Mouse (Mus musculus): ENCODE measurements around the gene Kcnn4. TPM values are rescaled to one million over a fixed set of nuclear protein-coding genes. Genes with fewer than 3 reads are reported as not detected.

Kcnn4 gene
- polyA plus RNA-seq, 1 experiment from 2014 or later: 2.9 TPM

- Histone ChIP-seq H3K27me3 (no peaks in the 10 kb centered on the region), H3K4me3 (no peak overlapping the region), H3K9me3 (no peaks in the 10 kb centered on the region), H3K27ac (replicated peaks) (no peak overlapping the region), H3K4me1 (replicated peaks) (peaks cover 6% of the 10 kb centered on the region), H3K9ac (no peak overlapping the region), H3K4me2 (no peak overlapping the region), H3K36me3 (no peaks in the 10 kb centered on the region)
- no peak for ATAC-seq (ENCODE audit: low FRiP score, low read depth)
- WGBS: 93% methylated on average over 7 of the region's 7 CpGs
Observed at GRCm38 (mm10) chr7:24368946-24369345, 1.1 kb upstream of the Kcnn4 start.

GRCm38 (mm10) chr7:24371012-24371808 lies 1.1 kb downstream of the Kcnn4 start:
- Histone ChIP-seq H3K9ac (no peak overlapping the region), H3K4me2 (no peak overlapping the region), H3K36me3 (no peaks in the 10 kb centered on the region), H3K27me3 (no peaks in the 10 kb centered on the region), H3K4me1 (replicated peaks) (peaks cover 6% of the 10 kb centered on the region), H3K27ac (replicated peaks) (no peak overlapping the region), H3K4me3 (no peak overlapping the region), H3K9me3 (no peaks in the 10 kb centered on the region)
- no peak for ATAC-seq (ENCODE audit: low FRiP score, low read depth)
- WGBS: 86% methylated on average over 6 of the region's 7 CpGs

DNA sequence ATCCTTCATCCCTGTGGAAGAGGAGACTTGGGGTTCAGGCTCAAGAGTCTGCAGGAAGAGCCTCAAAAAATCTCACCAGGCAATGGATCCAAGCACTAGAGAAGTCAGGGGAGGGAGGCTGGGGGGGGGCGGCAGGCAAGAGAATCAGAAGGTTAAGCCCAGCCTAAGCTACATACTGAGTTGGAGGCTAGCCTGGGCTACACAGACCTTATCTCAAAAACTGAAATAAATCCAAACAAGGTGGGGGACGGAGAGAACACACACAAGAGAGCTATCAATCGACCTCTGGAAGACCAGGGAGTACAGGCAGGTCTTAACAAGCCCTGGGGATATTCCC lies 1.7 kb downstream of the Kcnn4 start:
- no peaks in the 10 kb centered on the region for H3K27me3 ChIP-seq

DNA sequence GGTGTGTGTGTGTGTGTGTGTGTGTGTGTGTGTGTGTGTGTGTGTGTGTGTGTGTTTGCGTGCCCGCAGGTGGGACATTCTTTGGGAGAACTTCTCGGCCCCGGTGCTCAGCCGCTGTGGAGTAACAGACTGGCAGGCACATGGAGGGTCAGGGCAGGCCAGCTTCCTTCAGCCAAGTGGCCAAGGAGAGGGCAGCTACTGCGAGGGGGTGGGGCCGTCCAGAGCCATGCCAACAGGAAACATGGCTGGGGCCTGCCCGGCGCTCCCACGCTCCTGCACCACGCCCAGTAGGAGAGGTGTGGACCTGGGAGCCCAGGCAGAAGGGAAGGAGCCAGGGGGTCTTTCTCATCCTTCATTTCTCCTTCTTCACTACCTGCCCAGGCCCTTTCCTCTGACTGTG lies 2.2 kb downstream of the Kcnn4 start:
- no peak overlapping the region for H3K4me2 ChIP-seq
- H3K9ac ChIP-seq: no peak overlapping the region
- no peak overlapping the region for H3K4me3 ChIP-seq
- H3K27ac ChIP-seq (replicated peaks): no peak overlapping the region
- peaks cover 4% of the 10 kb centered on the region; the same call in 1 of the 2 replicates for H3K27me3 ChIP-seq
- no peaks in the 10 kb centered on the region for H3K9me3 ChIP-seq
- no peaks in the 10 kb centered on the region for H3K36me3 ChIP-seq
- ATAC-seq (ENCODE audit: low FRiP score, low read depth): no peak
- WGBS: 89% methylated on average over 11 of the region's 11 CpGs
- H3K4me1 ChIP-seq (replicated peaks): peaks cover 11% of the 10 kb centered on the region

More for the DNA sequence above, 1.7 kb downstream of the Kcnn4 start:
- Histone ChIP-seq H3K4me2 (no peak overlapping the region), H3K36me3 (no peaks in the 10 kb centered on the region), H3K4me3 (no peak overlapping the region), H3K27ac (replicated peaks) (no peak overlapping the region), H3K9ac (no peak overlapping the region), H3K9me3 (no peaks in the 10 kb centered on the region), H3K4me1 (replicated peaks) (peaks cover 6% of the 10 kb centered on the region)
- ATAC-seq (ENCODE audit: low FRiP score, low read depth): no peak
- WGBS: 71% methylated on average over 3 of the region's 3 CpGs

DNA sequence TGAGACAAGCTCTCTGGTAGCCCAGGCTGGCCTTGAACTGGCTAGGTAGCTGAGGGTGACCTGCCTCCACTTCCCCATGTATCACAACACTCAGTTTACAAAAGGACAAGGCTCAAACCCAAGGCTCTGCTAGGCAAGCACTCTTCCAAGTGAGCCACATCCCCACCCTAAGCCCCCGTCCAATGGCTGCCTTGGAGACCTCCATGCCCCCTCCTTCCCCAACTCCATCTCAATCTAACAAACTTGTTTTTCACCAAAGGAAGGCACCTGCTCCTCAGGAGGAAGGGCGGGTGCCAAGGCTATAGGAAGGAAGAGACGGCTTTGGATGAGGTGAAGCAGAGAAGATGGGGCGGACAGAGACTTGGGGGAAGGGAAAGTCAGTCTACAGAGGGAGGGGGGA lies 2.7 kb downstream of the Kcnn4 start:
- H3K36me3 ChIP-seq: no peaks in the 10 kb centered on the region
- H3K4me3 ChIP-seq: no peak overlapping the region
- no peak for ATAC-seq (ENCODE audit: low FRiP score, low read depth)
- 0 out of 2 replicates have a peak overlapping the region, but pooled peaks have one; percentile 4 for H3K27ac ChIP-seq (replicated peaks)
- WGBS: 73% methylated on average over 4 of the region's 4 CpGs
- peaks cover 14% of the 10 kb centered on the region for H3K4me1 ChIP-seq (replicated peaks)
- peaks cover 6% of the 10 kb centered on the region; the same call in 1 of the 2 replicates for H3K27me3 ChIP-seq
- no peaks in the 10 kb centered on the region for H3K9me3 ChIP-seq
- H3K9ac ChIP-seq: no peak overlapping the region
- no peak overlapping the region for H3K4me2 ChIP-seq

DNA sequence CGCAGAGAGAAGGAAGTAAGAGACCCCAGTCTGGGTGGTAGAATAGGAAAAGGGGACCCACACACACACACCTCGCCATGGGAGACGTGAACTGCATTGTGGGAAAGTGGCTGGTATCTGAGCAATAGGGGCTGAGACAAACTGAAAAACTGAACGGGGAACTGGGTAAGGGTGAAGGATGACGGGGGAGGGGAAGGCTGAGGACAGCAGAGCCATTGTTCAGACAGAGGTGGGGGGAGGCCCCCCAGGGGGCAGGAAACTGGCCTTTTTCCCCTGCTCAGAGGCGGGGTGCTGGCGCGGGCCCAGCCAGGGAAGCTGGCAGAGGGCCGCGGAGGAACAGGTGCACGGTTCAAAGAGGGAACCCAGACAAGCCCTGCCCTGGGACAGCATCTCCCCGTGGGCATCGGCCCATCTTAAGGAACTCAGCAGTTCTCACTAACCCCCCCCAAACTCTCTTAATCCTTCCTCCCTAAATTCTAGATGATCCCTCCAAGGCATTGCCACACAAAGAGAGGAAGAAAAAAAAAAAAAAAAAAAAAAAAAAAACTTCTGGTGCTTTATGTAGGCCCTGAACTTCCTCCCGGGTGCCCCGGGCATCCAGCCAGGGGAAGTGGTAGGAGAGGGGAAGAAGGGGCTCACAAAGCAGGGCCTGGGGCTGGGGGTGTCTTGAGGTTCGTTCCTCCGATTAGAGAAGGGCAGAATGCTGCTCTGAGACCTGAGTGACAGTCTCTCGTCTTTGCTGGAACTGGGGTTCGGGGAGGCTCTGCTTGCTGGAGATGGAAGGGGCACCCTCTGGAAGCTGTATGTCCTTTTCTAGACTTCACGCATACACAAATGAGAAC lies 3.7 kb downstream of the Kcnn4 start:
- peak overlapping the region; percentile 2; the same call in 1 of the 2 replicates for H3K4me2 ChIP-seq
- 29% methylated on average over 16 of the region's 20 CpGs for WGBS
- no peaks in the 10 kb centered on the region for H3K9me3 ChIP-seq
- no peaks in the 10 kb centered on the region for H3K36me3 ChIP-seq
- H3K4me3 ChIP-seq: no peak overlapping the region
- H3K27me3 ChIP-seq: peaks cover 6% of the 10 kb centered on the region; the same call in 1 of the 2 replicates
- ATAC-seq (ENCODE audit: low FRiP score, low read depth): peak; percentile 69
- H3K27ac ChIP-seq (replicated peaks): peak overlapping the region; percentile 70
- no peak overlapping the region for H3K9ac ChIP-seq
- peaks cover 14% of the 10 kb centered on the region for H3K4me1 ChIP-seq (replicated peaks)

GRCm38 (mm10) chr7:24376456-24376855 lies 6.4 kb downstream of the Kcnn4 start:
- Histone ChIP-seq H3K9ac (no peak overlapping the region), H3K27ac (replicated peaks) (no peak overlapping the region), H3K27me3 (peaks cover 6% of the 10 kb centered on the region; the same call in 1 of the 2 replicates), H3K4me1 (replicated peaks) (peaks cover 14% of the 10 kb centered on the region), H3K9me3 (no peaks in the 10 kb centered on the region), H3K4me3 (no peak overlapping the region), H3K4me2 (no peak overlapping the region), H3K36me3 (no peaks in the 10 kb centered on the region)
- no peak for ATAC-seq (ENCODE audit: low FRiP score, low read depth)
- WGBS: 88% methylated on average over 8 of the region's 8 CpGs

- Histone ChIP-seq H3K4me1 (replicated peaks) (peaks cover 14% of the 10 kb centered on the region), H3K9me3 (no peaks in the 10 kb centered on the region), H3K27ac (replicated peaks) (no peak overlapping the region), H3K27me3 (peaks cover 6% of the 10 kb centered on the region; the same call in 1 of the 2 replicates), H3K4me2 (peak overlapping the region; percentile 55), H3K9ac (0 out of 2 replicates have a peak overlapping the region, but pooled peaks have one; percentile 19), H3K4me3 (peak overlapping the region; percentile 30), H3K36me3 (no peaks in the 10 kb centered on the region)
- ATAC-seq (ENCODE audit: low FRiP score, low read depth): peak; percentile 29; the same call in 1 of the 2 replicates
- 9% methylated on average over 48 of the region's 49 CpGs for WGBS
Observed at GRCm38 (mm10) chr7:24377091-24377865, 7.2 kb downstream of the Kcnn4 start.

DNA sequence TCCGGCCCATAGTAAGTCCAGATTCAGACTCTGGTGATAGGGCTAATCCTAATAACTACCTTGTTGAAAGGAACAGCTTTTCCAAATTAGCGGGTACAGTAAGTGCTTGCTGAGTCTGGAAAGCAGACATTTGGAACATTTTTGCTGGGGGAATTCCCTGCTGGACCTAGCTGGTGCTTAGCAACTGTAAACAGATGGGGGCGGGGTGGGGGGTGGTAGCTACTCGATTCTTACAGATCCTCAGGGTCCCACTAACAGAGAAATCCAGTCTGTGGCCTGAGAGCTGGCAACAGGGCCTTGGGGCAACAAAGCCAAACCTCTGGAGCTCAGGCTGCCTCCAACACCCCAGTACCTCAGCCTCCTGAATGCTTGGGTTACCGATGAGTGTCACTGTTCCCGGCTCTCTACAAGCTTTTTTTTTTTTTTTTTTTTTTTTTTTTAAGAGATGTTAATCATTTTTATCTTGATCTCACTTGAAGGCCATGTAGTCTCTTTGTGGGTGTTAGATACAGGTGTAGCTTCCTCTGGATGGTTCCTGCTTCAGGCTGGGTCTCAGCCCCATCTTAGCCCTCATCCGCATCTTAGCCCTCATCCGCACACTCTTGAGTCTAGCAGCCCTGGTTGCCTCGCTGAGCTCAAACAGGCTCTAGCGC lies 8.1 kb downstream of the Kcnn4 start:
- H3K4me2 ChIP-seq: no peak overlapping the region
- H3K9ac ChIP-seq: no peak overlapping the region
- peaks cover 6% of the 10 kb centered on the region; the same call in 1 of the 2 replicates for H3K27me3 ChIP-seq
- H3K4me1 ChIP-seq (replicated peaks): peaks cover 14% of the 10 kb centered on the region
- no peak overlapping the region for H3K4me3 ChIP-seq
- H3K36me3 ChIP-seq: no peaks in the 10 kb centered on the region
- 70% methylated on average over 10 of the region's 10 CpGs for WGBS
- no peak overlapping the region for H3K27ac ChIP-seq (replicated peaks)
- no peaks in the 10 kb centered on the region for H3K9me3 ChIP-seq
- no peak for ATAC-seq (ENCODE audit: low FRiP score, low read depth)

DNA sequence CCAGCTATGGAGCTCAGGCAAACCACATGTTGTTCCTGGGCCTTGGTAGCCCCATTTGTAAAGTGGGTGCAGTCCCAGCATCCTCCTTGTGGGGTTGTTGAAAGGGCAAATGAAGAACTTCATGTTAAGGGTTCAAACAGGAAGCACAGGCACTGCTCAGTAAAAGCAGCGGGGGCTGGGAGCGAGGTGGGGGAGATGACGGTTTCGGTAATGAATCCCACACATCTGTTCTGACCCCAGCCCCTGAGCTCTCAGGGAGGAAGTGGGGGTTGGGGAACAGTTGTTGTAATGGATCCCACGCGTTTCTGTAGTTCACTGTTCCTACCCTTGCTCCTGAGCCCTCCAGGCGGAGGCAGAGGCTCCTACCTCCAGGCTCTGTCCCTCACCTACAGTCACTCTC lies 9.9 kb downstream of the Kcnn4 start:
- peaks cover 8% of the 10 kb centered on the region for H3K4me1 ChIP-seq (replicated peaks)
- H3K9ac ChIP-seq: no peak overlapping the region
- H3K4me2 ChIP-seq: no peak overlapping the region
- no peak for ATAC-seq (ENCODE audit: low FRiP score, low read depth)
- no peaks in the 10 kb centered on the region for H3K9me3 ChIP-seq
- H3K36me3 ChIP-seq: no peaks in the 10 kb centered on the region
- 60% methylated on average over 7 of the region's 7 CpGs for WGBS
- no peak overlapping the region for H3K27ac ChIP-seq (replicated peaks)
- no peak overlapping the region for H3K4me3 ChIP-seq
- H3K27me3 ChIP-seq: peaks cover 9% of the 10 kb centered on the region; the same call in 1 of the 2 replicates

DNA sequence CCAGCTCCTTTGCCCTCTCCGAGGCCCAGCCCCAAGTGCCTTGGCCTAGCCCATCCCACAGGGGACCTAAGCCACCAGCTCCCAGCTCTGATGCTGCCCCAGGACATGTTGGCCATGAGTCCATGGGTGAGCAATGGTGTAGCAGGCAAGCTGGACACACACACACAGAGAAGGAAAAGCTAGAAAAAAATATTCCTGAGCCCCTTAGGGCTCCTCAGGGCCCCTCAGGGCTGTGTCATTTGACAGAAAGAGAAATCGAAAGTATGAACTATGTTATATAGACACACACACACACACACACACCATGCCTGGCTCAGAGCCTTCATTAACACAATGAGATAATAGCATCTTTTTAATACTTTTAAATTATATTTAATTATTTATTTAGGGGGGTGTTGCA lies 10.3 kb downstream of the Kcnn4 start:
- no peak for ATAC-seq (ENCODE audit: low FRiP score, low read depth)

More for the DNA sequence above, 10.3 kb downstream of the Kcnn4 start:
- Histone ChIP-seq H3K9ac (no peak overlapping the region), H3K36me3 (no peaks in the 10 kb centered on the region), H3K9me3 (no peaks in the 10 kb centered on the region), H3K27me3 (peaks cover 9% of the 10 kb centered on the region; the same call in 1 of the 2 replicates), H3K4me2 (no peak overlapping the region), H3K4me3 (no peak overlapping the region), H3K4me1 (replicated peaks) (peaks cover 8% of the 10 kb centered on the region), H3K27ac (replicated peaks) (no peak overlapping the region)
- 81% methylated on average over 2 of the region's 2 CpGs for WGBS
